Mouse (Mus musculus): ENCODE measurements around the gene Btbd35f29. TPM values are rescaled to one million over a fixed set of nuclear protein-coding genes. Genes with fewer than 3 reads are reported as not detected.
"Not testable (repeated sequence)": the region's sequence is repeated elsewhere in the genome, so short reads cannot be mapped to it uniquely, and the experiment has no call there.

Gene Btbd35f29
- not detected in 2 replicates for polyA plus RNA-seq (2015; fragmentation: Nextera tagmentation; extraction: Ambion mirVana)

DNA sequence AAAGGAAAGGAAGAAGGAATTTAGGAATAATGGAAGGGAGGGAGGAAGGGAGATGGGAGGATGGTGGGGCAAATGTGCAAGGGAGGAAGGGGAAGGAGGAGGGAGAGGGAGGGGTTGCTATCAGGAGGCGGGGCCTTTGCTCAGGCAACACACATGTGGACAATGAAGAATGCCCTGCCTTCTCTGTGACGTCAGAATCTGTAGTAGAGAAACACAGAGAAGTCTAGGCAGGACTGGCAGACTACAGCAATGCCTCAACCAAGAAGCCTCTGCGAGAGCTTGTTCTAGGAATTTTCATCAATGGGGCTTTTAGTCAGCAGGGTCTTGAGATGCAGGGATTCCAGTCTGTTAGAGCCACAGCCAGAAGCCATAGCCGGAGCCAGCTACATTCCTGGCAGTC lies at the start of gene Btbd35f29:
Gene Btbd35f29, plus strand, starts transcription at position 301 of the 400 bp plus-strand sequence.
- WGBS = no CpG with 5 or more reads among the region's 4 CpGs

GRCm38 (mm10) chrX:31141416-31141815 lies 23.9 kb downstream of the Btbd35f29 start:
- H3K4me1 ChIP-seq; H3K4me3 ChIP-seq; ATAC-seq (ENCODE audit: borderline replicate concordance, extremely low read depth, low FRiP score, low TSS enrichment); H3K9me3 ChIP-seq; H3K4me2 ChIP-seq; H3K27ac ChIP-seq; H3K36me3 ChIP-seq; H3K27me3 ChIP-seq; H3K9ac ChIP-seq: not testable (repeated sequence)
- 77% methylated on average over 2 of the region's 2 CpGs for WGBS

More for the DNA sequence above, at the start of gene Btbd35f29:
- H3K27me3 ChIP-seq; H3K9me3 ChIP-seq; H3K27ac ChIP-seq; ATAC-seq (ENCODE audit: borderline replicate concordance, extremely low read depth, low FRiP score, low TSS enrichment); H3K9ac ChIP-seq; H3K4me2 ChIP-seq; H3K4me1 ChIP-seq; H3K4me3 ChIP-seq; H3K36me3 ChIP-seq: not testable (repeated sequence)

DNA sequence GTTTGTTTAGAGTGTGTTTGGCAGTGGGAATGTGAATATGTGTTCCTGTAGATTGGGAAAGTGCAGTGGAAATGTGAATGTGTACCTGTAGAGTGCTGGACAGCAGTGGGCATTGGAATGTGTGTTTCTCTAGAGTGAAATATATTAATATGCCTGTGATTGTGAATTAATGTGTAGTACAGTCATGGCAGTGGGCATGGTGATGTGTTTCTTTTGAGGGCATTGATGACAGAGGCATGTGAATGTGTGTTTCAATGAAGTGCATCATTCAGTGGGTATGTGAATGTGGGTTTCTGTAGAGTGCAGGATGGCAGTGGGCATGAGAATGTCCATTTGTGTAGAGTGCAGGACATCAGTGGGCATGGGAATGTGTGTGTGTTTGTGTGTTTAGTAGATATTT lies 27.7 kb downstream of the Btbd35f29 start:
- H3K36me3 ChIP-seq; H3K9me3 ChIP-seq; ATAC-seq (ENCODE audit: borderline replicate concordance, extremely low read depth, low FRiP score, low TSS enrichment); H3K4me1 ChIP-seq; H3K27ac ChIP-seq; H3K4me3 ChIP-seq; H3K9ac ChIP-seq; H3K4me2 ChIP-seq; H3K27me3 ChIP-seq: not testable (repeated sequence)

DNA sequence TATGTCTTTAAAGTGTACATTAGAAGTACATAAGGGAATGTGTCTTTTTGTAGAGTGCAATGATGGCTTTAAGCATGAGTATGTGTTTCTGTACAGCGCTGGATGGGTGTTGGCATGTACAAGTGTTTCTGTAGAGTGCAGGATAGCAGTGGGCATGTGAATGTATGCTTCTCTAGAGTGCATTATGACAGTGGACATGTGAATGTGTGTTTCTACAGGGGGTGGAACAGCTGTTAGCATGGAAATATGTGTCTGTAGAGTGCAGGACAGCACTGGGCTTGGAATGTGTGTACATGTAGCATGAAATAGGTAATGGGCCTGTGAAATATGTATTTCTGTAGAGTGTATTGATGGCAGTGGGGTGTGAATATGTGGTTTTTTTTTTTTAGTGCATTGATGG lies 28.4 kb downstream of the Btbd35f29 start:
- not testable (repeated sequence) for H3K27me3 ChIP-seq; H3K9ac ChIP-seq; H3K9me3 ChIP-seq; H3K4me2 ChIP-seq; H3K4me3 ChIP-seq; H3K36me3 ChIP-seq; ATAC-seq (ENCODE audit: borderline replicate concordance, extremely low read depth, low FRiP score, low TSS enrichment); H3K27ac ChIP-seq; H3K4me1 ChIP-seq
- WGBS = 78% methylated on average over 1 of the region's 1 CpGs

GRCm38 (mm10) chrX:31158534-31159085 lies 41.1 kb downstream of the Btbd35f29 start:
- ATAC-seq (ENCODE audit: borderline replicate concordance, extremely low read depth, low FRiP score, low TSS enrichment); H3K27me3 ChIP-seq; H3K4me2 ChIP-seq; H3K4me1 ChIP-seq; H3K36me3 ChIP-seq; H3K9ac ChIP-seq; H3K4me3 ChIP-seq; H3K27ac ChIP-seq: not testable (repeated sequence)
- peaks cover 21% of the 10 kb centered on the region; the same call in 1 of the 2 replicates for H3K9me3 ChIP-seq
- WGBS = 79% methylated on average over 2 of the region's 2 CpGs

DNA sequence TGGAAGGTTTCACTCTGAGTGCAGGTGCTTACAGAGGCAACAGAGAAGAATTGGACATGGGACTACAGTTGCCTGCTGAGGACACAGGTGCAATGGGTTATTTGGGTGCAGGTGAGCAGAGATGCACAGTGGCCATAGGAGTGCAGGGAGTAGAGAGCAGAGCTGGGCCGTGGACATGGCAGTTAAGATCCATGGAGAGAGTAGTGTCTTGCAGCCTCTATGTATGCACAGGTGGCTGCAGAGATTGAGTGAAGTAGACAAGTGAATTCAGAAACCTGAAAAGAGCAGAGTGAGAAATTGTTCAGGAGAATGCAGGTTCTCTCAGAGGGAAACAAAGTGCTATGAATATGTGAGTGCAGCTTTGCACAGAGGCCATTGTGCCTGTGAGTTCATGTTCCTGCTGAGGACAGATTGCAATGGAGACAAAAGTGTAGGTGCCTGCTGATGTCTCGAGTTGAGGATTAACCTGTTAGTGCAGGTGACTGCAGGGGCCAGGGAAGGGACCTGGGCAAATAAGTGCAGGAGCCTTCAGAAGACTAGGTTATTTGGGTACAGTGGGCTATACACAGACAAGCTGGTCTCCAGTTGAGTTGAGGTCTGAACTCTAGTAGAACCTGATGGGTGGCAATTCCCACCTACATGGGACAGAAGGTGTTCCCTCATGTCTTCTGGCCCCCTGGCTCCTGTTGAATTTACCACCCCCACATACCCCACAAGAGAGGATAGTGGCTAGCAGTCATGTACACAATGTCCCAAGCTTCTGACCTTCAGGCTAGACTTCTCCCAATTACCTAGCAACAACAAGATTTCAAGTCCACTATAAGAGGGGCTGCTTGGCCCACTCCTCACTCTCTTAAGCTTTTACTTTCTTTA lies 42.2 kb downstream of the Btbd35f29 start:
- H3K27me3 ChIP-seq; H3K27ac ChIP-seq; H3K4me3 ChIP-seq; H3K9ac ChIP-seq; ATAC-seq (ENCODE audit: borderline replicate concordance, extremely low read depth, low FRiP score, low TSS enrichment); H3K36me3 ChIP-seq; H3K4me2 ChIP-seq; H3K4me1 ChIP-seq: not testable (repeated sequence)
- WGBS = 55% methylated on average over 2 of the region's 2 CpGs
- H3K9me3 ChIP-seq = peaks cover 21% of the 10 kb centered on the region; the same call in 1 of the 2 replicates

GRCm38 (mm10) chrX:31160554-31160953 lies 43.1 kb downstream of the Btbd35f29 start:
- H3K27me3 ChIP-seq; H3K9ac ChIP-seq; H3K36me3 ChIP-seq; H3K4me1 ChIP-seq; ATAC-seq (ENCODE audit: borderline replicate concordance, extremely low read depth, low FRiP score, low TSS enrichment); H3K27ac ChIP-seq; H3K4me2 ChIP-seq; H3K4me3 ChIP-seq: not testable (repeated sequence)
- H3K9me3 ChIP-seq = peaks cover 24% of the 10 kb centered on the region; the same call in 1 of the 2 replicates
- WGBS = 72% methylated on average over 4 of the region's 4 CpGs

GRCm38 (mm10) chrX:31162638-31163037 lies 45.2 kb downstream of the Btbd35f29 start:
- not testable (repeated sequence) for H3K27me3 ChIP-seq; H3K36me3 ChIP-seq; H3K4me2 ChIP-seq; H3K4me3 ChIP-seq; H3K9ac ChIP-seq; ATAC-seq (ENCODE audit: borderline replicate concordance, extremely low read depth, low FRiP score, low TSS enrichment); H3K4me1 ChIP-seq; H3K27ac ChIP-seq
- peaks cover 24% of the 10 kb centered on the region; the same call in 1 of the 2 replicates for H3K9me3 ChIP-seq
- 79% methylated on average over 3 of the region's 3 CpGs for WGBS

- WGBS = 88% methylated on average over 3 of the region's 3 CpGs
- not testable (repeated sequence) for H3K36me3 ChIP-seq; H3K9ac ChIP-seq; ATAC-seq (ENCODE audit: borderline replicate concordance, extremely low read depth, low FRiP score, low TSS enrichment); H3K27me3 ChIP-seq; H3K4me2 ChIP-seq; H3K27ac ChIP-seq; H3K4me3 ChIP-seq; H3K4me1 ChIP-seq
- peaks cover 15% of the 10 kb centered on the region; the same call in 1 of the 2 replicates for H3K9me3 ChIP-seq
Observed at GRCm38 (mm10) chrX:31165193-31165592, 47.7 kb downstream of the Btbd35f29 start.

Other genes starting within 250 kb of the Btbd35f29 start
- not detected in 2 replicates for gene Spin2f, start 136.2 kb downstream of the Btbd35f29 start, polyA plus RNA-seq (2015; fragmentation: Nextera tagmentation; extraction: Ambion mirVana)
- not detected in 2 replicates for gene Btbd35f26, start 218.8 kb downstream of the Btbd35f29 start, polyA plus RNA-seq (2015; fragmentation: Nextera tagmentation; extraction: Ambion mirVana)

All from lung, embryonic 15.5 days (tissue).